Mouse (Mus musculus): Measurements from ENCODE around the gene Gm10153.
"Not testable (repeated sequence)": the region's sequence is repeated elsewhere in the genome, so short reads cannot be mapped to it uniquely, and the experiment has no call there.

The Gm10153 gene

GRCm38 (mm10) chr7:142143506-142144010, 46.6 kb downstream of the Gm10153 start:
- not testable (repeated sequence) for DNase-seq

- no peak for DNase-seq
Observed at GRCm38 (mm10) chr7:142140696-142141095, 49.5 kb downstream of the Gm10153 start.

Measured in retina, postnatal 1 day (tissue).